Mouse (Mus musculus): ENCODE measurements at regions not wholly inside any gene's neighbourhood (a gene's known extent, or its start where the extent isn't known, plus 50 kb on each side); places are given as distances from the start of the nearest gene placed in this dataset.

DNA sequence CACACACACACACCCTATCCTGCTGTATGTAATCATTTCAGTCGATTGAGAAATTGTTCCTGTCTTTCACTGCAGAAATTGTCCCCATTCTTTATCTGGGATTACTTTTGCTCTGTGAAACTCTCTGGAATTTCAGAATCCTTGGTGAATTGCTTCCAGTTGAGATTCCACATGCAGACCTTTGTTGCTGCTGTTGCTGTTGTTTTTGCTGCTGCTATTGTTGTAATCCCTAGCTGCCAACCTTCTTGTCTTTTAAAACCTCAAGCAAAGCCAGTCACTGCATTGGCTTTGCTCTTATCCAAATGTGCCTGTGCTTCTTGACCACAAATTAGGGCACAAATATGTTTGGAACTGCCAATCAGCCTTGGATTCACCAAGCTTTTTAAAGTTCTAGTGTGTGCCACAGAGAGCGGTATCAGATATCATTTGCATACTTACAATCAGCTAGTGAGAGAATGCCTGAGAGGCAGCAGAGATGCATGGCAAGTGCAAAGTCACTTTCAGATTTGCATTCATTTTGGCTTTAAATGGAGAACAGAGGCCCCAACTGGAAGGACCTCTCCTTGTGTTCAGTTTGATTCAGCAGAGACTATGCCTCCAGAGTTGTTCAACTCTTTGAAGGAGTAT, 1187.0 kb upstream of the Map3k7 start:
- DNase-seq: no peak

DNA sequence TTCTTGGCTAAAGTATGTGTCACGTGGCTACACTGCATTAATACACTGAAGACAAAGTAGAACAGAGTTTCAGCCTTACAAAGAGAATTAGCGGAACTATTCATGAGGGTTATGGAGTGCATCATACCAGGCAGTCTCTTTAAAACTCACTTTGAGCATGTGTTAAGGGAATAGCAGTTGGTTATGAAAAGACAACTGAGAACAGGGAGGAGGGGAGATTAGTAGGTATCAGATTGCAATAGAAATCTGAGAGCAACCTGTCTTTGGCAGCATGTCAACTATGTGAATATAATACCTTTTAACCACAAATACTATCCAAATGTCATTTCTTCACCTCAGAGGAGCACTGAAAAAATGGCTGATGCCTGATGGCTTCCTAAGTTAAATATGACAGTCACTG, 1182.2 kb upstream of the Map3k7 start:
- no peak for DNase-seq

DNA sequence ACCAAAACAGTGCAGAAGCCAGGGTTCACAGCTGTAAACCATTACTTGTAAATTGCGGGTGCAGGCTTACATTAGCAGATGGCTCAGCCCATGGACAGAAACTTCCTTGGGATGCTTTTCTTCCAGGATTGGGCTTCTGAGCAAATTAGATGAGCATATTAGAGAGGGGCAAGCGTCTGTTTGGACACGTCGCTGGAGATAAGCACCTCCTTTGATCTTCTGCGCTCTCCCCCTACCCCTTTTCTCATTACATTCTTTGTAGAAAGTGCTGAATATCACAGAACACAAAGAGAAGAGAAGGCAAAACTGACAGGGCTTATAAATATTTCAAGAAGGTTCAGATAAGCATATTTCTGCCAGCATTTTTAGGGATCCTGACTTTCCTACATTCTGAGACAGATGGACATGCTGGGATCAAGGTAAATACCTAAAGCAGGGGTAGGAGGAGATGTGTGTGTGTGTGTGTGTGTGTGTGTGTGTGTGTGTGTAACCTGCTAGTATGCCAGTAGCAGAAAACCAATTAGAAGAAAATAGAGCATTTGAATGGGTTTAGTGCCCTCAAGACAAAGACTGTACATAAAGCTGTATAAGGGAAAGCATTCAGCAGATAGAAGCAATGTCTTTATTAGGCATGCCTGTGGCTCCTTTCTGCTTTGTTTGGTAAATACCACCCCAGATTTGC, 1173.8 kb upstream of the Map3k7 start:
- DNase-seq: no peak

DNA sequence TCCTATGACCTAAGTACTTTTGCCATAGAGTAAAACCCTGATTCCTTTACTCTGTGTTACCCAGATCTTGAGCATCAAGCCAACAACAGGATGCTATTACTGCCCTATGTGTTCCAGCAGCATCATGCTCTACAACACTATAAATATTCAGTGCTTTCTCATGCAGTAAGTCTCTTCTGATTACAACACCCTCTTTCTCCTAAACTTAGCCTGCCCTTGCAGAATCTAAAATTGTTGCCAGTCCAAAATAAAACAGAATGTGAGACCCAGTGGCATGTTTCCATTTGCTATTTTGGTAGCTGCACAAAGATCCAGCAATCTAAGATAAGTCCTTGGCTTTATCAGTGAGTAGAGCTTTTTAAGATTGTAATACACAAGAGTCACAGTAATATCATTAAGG, 1154.1 kb upstream of the Map3k7 start:
- no peak for DNase-seq

DNA sequence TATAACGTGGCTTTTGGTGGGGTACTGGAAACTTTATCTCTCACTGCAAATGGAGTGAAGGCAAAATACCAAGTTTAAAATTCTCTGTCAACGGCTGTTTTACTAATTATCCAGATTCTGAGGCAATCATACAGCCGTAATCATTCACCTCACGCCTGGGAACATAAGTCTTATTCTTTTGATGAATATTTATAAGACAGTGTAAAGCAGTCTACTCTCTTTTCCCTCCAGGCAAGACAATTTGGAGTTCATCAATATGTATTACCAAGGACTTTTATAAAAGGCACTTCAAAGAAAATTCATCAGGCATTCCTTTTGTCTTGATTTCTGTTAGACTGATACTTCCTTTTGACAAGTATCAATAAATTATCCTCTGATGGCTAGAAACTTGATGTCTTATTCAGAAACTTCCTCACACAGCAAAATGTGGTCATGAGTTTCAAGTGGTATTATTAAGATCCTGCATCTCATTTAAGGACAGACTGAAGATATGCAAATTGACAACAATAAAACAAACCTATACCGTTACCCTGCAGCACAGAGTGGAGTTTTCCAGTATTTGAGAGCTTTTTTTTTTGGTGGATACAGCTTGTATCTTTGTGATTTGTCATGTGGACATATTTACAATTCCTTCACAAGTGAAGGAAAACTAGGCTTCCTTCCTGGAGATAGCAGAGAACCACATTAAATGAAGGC, 1108.4 kb upstream of the Map3k7 start:
- no peak for DNase-seq

DNA sequence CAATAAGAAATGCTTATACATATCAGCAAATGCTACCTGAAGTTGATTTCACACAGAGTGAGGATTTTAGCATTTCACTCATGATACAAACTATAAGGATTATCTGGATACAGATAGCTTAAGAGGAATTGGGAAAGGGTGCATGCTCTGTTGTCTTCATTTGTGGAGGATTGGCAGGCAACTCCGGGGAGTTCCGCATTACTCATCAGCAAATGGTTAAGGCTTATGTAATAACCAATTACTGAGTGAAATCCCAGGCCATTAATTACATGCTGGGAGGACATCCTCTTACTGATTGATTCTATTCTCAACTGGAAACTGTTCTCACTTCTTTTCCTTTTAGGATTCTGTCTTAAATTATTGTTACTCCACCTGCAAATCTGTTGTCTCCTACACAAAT, 1058.9 kb upstream of the Map3k7 start:
- DNase-seq: no peak

DNA sequence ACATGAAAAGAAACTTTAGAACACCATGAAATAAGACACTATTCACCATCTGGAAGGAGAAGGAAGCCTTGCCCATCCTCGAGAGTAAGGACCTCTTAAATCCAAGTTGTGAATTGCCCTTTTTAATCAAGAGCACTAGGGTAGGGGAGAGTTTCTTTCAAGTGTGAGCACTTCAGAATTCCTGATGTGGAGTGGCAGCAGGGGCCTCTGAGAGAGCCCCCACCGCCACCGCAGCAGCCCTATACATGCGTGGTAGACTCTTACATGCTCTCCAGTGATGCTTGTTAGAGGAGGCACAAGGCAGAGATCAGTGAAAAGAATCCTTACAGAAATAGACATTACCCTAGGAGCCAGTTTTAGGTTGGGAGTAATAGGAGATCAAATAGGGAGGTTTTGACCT, 1041.0 kb upstream of the Map3k7 start:
- no peak for DNase-seq

DNA sequence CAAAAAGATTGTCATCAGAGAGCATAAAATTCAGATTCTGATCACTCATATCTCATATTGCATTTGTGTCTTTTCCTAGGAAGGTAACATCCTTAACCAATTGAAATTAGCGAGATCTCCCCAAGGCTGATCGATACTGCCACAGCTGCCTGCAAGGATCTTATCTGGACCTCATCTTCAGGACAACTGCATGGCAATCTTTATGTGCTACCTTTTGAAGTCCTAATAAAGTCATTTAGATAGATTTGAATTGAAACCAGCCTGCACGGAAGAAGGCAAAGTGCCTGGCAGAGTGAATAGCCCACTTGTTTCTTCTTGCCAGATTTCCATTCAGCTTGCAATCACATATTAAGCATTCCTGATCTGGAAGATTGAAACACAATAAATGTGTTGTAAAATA, 1031.5 kb upstream of the Map3k7 start:
- no peak for DNase-seq

DNA sequence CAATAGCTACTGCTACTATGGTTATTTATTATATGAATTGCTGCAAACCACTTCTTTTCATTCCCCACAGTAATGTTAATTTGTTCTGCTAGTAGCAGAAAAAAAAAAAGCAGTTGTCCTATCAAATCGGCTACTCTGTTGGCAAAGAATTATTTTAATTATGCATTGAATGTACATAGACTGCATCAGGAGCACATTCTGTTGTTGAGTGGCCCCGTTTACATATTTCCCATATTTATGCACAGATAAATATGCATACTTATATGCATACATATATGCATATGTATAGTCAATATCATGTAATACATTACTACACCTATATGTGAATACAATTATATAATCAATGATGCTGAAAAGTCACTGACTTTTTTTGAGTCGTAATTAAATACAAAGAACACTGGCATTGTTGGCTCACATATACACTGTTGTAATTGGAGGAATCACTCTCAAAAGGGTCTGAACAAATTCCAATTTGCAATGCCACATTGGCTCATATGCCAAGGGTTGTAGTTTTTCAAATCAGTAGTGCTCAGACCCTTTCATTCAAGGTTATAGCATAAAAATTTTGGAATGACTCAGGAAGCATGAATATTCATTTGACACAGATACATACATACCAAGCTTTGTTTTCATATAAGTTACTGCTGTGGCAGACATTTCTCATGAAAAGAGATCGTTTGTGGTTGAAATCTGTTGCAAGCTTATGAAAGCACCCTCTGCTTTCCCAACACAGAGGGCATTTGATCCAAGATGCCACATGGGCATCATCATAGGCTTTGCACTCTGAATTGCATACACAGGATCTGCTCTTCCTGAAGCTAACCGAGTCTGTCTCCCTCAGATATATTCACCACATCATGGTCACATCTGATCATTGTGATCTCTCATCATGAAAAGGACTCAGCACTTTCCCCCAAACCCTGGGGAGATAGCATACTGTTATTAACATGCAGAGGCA, 1030.6 kb upstream of the Map3k7 start:
- DNase-seq: no peak

DNA sequence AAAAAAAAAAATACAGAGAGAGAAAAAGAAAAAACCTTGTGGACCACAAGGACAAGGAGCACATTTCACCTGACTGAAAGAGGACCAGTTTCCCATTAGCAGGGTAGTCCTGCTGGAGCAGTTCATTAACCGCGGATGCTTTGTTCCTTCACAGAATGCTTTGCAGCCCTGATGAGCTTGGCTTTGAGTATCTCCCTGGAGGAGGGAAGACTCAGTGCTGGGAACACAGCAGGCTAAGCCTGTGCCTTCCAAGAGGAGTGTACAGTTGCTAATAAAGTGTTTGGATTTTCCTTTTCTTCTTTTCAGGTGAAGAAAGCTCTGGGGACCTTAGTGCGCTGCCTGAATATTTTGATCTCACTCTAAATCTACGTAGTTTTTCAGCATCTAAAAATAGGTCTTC, 980.3 kb upstream of the Map3k7 start:
- no peak for DNase-seq

DNA sequence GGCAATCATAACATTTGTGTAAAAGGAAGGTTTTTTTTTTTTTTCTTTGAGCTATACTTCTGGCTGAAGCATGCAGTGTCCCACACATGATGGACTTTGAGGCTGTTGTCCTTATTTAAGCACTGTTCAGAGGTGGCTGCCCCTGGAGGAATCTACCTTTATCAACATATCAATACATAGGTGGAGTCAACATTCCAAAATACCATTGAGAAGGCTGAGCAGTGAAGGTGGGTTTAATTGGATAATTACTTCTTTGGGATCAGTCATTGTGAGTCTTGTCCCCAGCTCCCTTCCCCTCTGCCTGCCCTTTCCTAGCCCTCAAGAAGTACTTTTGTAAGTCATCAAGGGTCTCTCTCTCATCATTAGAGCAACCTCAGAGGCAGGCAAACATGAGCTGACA, 951.9 kb upstream of the Map3k7 start:
- DNase-seq: no peak

DNA sequence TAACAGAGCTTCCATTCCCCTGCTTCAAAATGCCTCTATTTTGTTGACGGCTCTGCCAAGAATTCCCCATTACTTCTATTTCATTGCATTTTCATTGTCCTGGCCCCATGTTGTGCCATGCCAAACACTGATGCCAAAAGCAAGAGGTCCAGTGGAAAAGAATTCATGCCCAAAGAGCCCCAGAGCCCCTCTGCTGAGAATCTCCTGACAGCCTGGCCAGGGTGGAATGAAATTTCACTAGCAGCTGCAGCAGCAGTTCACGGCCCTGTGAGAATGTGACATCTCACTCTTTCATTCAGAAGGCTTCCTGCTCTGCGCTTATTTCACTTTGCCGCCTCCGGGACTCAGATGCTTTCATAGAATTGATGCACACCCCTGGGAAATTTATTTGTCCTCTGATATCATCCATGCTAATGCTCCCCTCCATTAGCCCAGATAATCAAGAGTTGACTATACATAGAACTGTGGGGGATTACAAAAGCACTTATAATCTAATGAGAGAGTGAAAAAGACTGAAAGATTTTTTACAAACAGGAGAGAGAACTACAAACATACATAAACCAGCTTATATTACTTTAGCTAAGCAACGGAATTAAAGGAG, 911.7 kb upstream of the Map3k7 start:
- no peak for DNase-seq

DNA sequence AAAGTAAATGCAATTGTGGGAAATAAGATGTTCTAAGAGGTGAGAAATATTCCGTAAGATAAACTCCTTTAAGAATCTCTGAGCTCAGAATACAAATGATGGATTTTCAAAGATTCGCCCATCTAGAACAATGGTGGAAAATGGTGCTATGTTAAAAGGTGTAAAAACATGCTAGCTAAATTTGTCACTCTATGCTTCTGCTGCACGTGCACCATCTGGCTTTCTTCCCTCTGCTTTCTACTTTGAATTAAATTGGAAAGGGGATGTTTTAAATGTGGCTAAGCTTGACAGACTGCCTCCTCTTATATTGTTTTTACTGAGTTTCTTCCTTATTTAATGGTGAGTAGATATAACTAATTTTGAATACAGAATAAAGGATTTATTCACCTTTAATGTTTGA, 887.7 kb upstream of the Map3k7 start:
- DNase-seq: no peak

DNA sequence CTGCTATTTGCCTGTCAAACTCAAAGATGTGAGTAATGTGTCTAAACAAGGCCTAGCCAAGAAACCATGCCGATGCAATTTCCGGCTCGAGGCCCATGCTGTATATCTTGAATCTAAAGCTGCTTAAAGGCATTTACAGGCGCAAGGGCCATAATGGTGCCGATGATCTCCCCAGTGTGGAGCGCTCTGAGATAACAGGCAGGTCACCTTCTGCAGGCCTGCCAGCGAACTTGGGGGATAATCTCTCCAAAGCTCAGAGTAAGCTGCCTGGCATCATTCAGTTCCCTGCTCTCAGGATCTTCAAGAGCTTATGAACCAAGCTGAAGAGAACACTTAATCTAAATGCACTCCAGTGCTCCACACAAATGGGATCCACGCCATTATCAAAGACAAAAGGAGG, 842.3 kb upstream of the Map3k7 start:
- DNase-seq: no peak

DNA sequence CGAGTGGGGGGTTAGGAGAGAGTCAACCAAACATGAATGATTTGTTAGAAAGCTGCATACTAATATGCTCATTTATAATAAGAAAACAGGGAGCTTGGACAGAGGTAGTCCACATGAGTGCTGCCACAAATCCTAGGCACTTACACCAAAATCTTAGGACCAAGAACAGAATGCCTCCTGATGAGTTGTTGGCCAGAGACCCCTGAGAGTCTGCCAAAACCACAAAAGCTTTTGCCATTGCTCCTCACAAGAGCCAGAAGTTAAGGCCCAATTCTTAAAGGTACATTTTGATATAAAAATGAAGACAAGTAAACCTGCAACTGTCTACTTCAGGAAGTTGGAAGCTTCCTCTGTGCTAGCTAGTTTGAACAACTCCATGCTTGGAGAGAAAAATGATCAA, 820.7 kb upstream of the Map3k7 start:
- no peak for DNase-seq

DNA sequence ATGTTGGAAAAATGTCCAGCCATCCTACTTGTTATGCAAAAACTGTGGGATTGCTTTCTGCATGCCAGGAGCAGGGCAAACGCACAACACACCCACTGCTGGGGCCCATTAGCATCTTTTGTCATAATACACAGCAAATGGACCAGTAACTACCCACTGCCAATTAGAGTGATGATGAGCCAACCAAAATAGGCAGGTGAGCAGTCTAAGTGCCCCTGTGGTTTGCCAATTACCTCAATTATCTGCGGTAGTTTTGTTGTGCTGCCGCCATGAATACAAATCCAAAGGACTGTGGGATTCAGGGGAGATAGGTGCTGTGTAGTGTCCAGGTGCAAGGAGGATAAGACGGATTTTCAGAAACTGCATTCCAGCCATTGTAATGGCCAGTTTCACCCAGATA, 796.5 kb upstream of the Map3k7 start:
- no peak for DNase-seq

DNA sequence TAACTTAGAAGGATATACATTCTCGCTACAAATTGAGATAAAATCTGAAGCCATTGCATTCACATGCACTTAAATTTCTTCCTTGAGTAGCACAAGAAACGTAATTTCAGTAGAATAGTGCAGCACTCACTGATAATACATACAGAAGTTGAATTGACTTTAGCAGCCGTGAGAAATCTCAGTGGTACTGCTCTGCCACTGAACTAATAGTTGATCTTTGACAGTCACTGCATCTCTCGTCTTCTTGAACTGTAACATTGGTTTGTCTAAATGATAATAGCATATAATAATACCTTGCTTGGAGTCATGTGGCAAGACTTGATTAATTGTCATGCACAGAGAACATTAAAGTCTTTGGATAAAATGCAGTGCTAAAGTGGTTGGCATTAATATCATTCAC, 795.5 kb upstream of the Map3k7 start:
- no peak for DNase-seq

DNA sequence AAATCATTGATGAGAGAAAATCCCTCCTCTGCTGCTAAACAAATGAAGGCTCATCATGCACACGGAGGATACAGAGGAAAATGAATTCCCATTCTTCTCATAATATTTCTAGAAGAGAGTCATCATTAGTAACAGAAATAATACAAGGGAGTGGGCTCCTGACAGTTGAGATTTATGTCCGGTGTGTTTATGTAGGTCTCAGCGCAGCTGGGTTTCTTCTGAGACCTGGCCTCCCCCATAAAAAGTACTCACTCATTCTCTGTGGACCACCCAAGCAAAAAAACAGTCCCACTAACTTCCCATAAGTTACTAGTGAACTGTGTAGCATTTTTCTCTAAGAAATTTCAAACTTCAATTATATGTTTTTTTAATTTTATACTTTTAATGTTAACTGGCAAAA, 792.7 kb upstream of the Map3k7 start:
- DNase-seq: no peak

DNA sequence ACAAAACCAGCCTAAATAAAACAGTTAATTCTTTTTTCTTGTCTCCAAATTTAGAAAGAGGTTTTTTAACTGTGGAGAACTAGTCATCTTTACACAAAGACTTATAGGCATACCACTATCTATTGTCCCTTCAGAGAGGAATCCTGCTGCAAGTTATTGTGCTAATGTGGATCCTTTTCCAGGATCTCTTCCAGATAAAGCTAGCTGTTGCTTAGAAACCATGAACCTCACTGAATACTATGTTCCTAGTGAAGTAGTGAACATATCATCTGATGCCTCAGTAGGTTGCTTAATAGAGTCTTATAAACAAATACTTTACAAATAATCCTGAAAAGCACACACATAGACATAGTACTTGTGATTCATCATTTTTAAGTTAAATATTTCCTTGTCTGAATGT, 766.0 kb upstream of the Map3k7 start:
- no peak for DNase-seq

DNA sequence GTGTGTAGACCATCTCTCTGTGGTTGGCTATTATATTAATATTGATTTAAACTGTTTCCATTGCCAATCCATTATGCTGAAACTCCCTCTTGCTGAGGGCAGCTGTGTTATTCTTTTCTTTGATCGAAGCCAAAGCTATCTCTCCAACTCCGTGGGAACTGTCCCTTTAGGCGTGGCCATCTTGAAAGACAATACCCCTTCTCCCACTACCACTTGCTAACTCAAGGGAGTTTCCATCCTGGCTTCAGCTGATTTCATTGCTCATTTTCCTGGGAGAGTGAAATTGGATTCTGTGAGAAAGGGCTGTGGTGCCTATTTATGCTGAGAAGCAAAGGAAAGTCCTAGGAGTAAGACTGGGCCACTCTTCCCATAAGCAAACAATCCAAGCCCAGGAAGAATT, 760.6 kb upstream of the Map3k7 start:
- DNase-seq: no peak

DNA sequence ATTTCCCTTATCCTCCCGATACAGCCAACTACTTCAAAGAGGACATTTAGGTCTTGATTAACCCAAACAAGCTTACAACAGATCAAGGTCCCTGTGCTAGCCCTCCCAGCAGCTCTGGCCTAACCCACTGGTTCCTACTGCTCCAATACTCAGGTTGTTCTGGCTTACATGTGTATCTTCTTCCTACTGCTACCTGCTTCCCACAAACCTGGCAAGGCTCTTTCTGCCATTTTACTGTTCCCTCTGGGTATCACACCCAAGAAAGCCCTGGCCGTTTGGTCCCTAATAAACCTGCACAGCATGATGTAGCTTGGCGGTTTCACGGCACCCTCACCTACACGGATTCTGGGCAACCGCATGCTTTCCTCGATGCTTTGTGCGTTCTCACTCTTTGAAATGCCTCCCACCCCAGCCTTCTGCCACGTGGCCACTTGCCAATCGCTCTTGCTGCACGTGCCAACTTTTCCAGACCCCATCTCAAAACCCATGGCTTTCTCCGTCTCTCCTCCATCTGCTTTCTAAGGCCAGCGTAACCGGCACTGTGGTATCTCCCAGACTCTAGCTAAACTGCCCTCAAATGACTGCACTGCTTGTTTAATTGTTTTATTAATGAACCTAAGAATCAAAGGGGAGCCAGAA, 758.4 kb upstream of the Map3k7 start:
- no peak for DNase-seq

DNA sequence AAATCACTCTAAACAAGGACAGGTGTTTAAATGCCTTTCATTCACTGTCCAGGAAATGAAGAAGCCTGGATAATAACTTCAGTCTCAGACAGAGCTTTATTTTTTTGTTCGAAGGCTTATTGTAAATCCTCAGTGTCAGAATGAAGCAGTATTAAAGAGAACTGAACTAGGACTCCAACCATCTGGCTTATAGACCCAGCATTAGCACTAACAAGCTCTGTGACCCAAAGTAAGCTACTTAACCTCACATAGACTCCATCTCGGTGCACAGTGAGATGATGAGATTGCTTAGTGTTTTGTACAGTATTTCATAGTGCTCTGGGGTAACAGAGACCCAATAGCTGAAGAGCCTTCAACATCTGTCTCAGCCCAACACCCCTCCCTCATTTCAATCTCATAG, 738.2 kb upstream of the Map3k7 start:
- no peak for DNase-seq
